Mouse (Mus musculus): ENCODE measurements at regions not wholly inside any gene's neighbourhood (a gene's known extent, or its start where the extent isn't known, plus 50 kb on each side); places are given as distances from the start of the nearest gene placed in this dataset.

DNA sequence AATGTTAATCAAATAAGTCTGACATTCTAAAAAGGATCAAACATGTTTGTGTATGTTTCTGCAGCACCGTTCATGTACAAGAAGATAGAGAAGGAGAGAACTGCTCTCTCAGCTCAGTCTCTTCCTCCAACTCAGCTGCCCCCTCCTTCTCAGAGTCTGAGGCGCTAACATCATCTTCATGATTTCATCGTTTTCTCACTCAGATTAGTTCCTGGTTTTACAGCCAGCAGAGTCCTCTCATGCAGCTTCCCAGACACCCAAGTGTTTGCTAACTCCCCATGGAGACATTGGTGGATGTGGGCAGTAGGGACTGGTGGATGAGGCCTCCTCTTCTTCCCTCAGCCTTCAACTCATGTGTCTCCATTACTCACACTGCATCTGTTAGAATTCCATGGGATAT lies 153.6 kb upstream of the Nrp1 start:
- no peak for ATAC-seq (ENCODE audit: low read depth)
- Histone ChIP-seq H3K9ac (ENCODE audit: low read depth, low read length) (no peak overlapping the region), H3K9me3 (ENCODE audit: control insufficient read depth, low read length) (no peaks in the 10 kb centered on the region), H3K27me3 (replicated peaks; ENCODE audit: control insufficient read depth, insufficient read depth, low read length) (no peaks in the 10 kb centered on the region), H3K4me1 (ENCODE audit: control insufficient read depth, insufficient read depth, low read length) (peaks cover 7% of the 10 kb centered on the region; the same call in 1 of the 2 replicates), H3K36me3 (ENCODE audit: control insufficient read depth, insufficient read depth, low read length) (no peaks in the 10 kb centered on the region), H3K4me3 (ENCODE audit: low read depth, low read length) (no peak overlapping the region), H3K27ac (replicated peaks; ENCODE audit: low read depth, low read length) (no peak overlapping the region), H3K4me2 (ENCODE audit: low read depth, low read length) (no peak overlapping the region)
- no peak for DNase-seq (ENCODE audit: low spot score)
- WGBS: 80% methylated on average over 3 of the region's 3 CpGs

DNA sequence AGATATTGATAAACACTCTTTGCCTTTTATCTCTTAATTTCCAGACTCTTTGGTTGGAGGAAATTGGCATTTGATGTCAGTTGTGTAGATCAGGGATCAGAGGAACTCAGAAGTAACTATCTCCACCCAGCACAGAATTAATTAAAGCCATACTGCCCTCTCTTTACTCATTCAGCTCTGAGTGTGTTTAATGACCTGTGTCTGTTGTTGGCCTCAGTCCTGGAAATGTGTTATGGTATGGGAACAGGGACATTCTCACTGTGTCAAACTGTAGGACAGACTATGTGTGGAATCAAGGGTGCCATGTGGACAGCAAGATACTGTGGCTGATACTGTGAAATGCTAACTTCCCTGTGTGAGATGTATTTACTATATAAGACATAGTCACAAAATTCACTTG lies 151.3 kb upstream of the Nrp1 start:
- Histone ChIP-seq H3K27me3 (replicated peaks; ENCODE audit: control insufficient read depth, insufficient read depth, low read length) (no peaks in the 10 kb centered on the region), H3K9me3 (ENCODE audit: control insufficient read depth, low read length) (no peaks in the 10 kb centered on the region), H3K4me2 (ENCODE audit: low read depth, low read length) (no peak overlapping the region), H3K36me3 (ENCODE audit: control insufficient read depth, insufficient read depth, low read length) (no peaks in the 10 kb centered on the region), H3K4me1 (ENCODE audit: control insufficient read depth, insufficient read depth, low read length) (no peaks in the 10 kb centered on the region), H3K4me3 (ENCODE audit: low read depth, low read length) (no peak overlapping the region), H3K9ac (ENCODE audit: low read depth, low read length) (no peak overlapping the region), H3K27ac (replicated peaks; ENCODE audit: low read depth, low read length) (no peak overlapping the region)
- DNase-seq (ENCODE audit: low spot score) (no peak), ATAC-seq (ENCODE audit: low read depth) (no peak)

DNA sequence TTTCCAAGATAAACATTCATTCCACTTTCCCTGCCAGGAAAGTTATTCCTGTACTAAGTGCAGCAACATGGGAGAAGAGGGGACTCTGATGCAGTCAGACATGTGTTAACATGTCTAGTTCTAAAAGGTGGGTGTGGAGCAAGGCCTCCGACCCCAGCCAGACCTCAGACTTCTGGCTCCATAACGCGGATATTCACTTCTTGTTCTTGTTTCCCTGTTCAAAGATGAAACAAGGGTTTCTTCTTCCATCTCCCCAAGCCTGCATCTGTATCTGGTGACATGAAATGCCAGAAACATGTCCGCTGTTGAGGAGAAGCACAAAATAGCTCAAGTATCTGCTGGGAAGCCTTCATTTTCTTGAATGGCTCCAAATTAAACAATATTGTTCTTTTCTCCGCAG lies 147.6 kb upstream of the Nrp1 start:
- Histone ChIP-seq H3K27me3 (replicated peaks; ENCODE audit: control insufficient read depth, insufficient read depth, low read length) (no peaks in the 10 kb centered on the region), H3K36me3 (ENCODE audit: control insufficient read depth, insufficient read depth, low read length) (no peaks in the 10 kb centered on the region), H3K4me3 (ENCODE audit: low read depth, low read length) (no peak overlapping the region), H3K4me2 (ENCODE audit: low read depth, low read length) (no peak overlapping the region), H3K4me1 (ENCODE audit: control insufficient read depth, insufficient read depth, low read length) (peaks cover 3% of the 10 kb centered on the region; the same call in 1 of the 2 replicates), H3K27ac (replicated peaks; ENCODE audit: low read depth, low read length) (no peak overlapping the region; the same call in 1 of the 2 replicates), H3K9me3 (ENCODE audit: control insufficient read depth, low read length) (no peaks in the 10 kb centered on the region), H3K9ac (ENCODE audit: low read depth, low read length) (no peak overlapping the region)
- ATAC-seq (ENCODE audit: low read depth) (no peak), DNase-seq (ENCODE audit: low spot score) (peak; percentile 54)
- WGBS: 55% methylated on average over 5 of the region's 5 CpGs

DNA sequence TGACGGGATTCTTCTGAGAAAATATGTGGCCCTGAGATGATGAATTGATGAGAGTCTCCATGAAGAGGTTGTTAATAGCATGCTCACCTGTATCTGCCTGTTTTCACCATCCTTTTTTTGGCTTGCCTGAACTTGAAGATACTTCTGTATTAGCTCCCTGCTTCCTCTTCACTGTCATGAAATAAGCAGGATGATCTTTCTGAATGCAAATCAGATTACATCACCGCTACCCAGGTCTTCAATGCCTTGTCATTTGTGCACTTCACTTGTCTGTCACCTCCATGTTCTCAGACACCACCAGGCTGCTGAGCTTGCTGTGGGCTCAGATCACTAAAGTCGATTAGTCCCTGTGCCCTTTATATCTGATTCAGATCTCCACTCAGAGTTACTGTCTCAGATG lies 146.2 kb upstream of the Nrp1 start:
- Histone ChIP-seq H3K4me2 (ENCODE audit: low read depth, low read length) (no peak overlapping the region), H3K4me1 (ENCODE audit: control insufficient read depth, insufficient read depth, low read length) (peaks cover 3% of the 10 kb centered on the region; the same call in 1 of the 2 replicates), H3K36me3 (ENCODE audit: control insufficient read depth, insufficient read depth, low read length) (no peaks in the 10 kb centered on the region), H3K27ac (replicated peaks; ENCODE audit: low read depth, low read length) (no peak overlapping the region), H3K27me3 (replicated peaks; ENCODE audit: control insufficient read depth, insufficient read depth, low read length) (no peaks in the 10 kb centered on the region), H3K9me3 (ENCODE audit: control insufficient read depth, low read length) (no peaks in the 10 kb centered on the region), H3K4me3 (ENCODE audit: low read depth, low read length) (no peak overlapping the region), H3K9ac (ENCODE audit: low read depth, low read length) (no peak overlapping the region)
- DNase-seq (ENCODE audit: low spot score): no peak
- ATAC-seq (ENCODE audit: low read depth): no peak
- 78% methylated on average over 3 of the region's 3 CpGs for WGBS

DNA sequence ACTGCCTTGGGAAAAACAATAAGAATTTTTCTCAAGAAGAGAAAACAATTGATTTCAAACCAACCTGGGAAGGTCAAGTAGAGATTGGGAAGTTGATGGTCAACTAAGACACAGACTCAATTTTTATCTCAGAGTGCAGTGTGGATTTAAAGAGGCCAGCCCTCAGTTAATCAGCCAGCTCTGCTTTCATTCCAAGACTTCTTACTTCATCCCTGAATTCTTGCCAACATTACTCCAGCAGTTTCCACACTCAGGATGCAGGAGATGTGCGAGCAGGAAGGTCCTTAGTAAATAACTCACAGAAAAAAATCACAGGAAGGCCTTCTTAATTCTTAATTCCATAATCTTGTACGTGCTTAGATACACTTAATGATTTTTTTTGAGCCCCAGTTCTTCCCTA lies 144.1 kb upstream of the Nrp1 start:
- Histone ChIP-seq H3K4me2 (ENCODE audit: low read depth, low read length) (no peak overlapping the region), H3K27ac (replicated peaks; ENCODE audit: low read depth, low read length) (no peak overlapping the region), H3K9me3 (ENCODE audit: control insufficient read depth, low read length) (no peaks in the 10 kb centered on the region), H3K4me3 (ENCODE audit: low read depth, low read length) (no peak overlapping the region), H3K9ac (ENCODE audit: low read depth, low read length) (no peak overlapping the region), H3K4me1 (ENCODE audit: control insufficient read depth, insufficient read depth, low read length) (peaks cover 3% of the 10 kb centered on the region; the same call in 1 of the 2 replicates), H3K36me3 (ENCODE audit: control insufficient read depth, insufficient read depth, low read length) (no peaks in the 10 kb centered on the region), H3K27me3 (replicated peaks; ENCODE audit: control insufficient read depth, insufficient read depth, low read length) (no peaks in the 10 kb centered on the region)
- ATAC-seq (ENCODE audit: low read depth): no peak
- DNase-seq (ENCODE audit: low spot score): peak; percentile 62
- 44% methylated on average over 2 of the region's 2 CpGs for WGBS

DNA sequence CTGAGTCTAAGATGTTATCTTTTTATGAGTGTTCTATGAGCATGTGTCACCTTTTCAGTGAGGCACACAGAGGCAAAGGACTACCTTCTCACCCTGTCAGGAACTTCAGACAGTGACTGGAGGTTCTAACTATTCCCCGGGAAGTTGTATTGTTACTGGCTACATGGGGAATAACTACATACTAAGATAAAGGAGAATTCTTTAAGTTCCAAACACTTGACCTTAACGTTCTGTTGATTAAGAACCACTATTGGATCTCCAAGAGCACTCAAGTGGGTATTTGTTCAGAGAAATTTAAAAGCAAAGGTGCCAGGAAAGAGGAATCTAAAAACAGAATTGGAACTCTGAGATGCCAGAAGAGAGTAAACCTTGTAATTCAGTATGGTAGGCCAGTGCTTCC lies 139.5 kb upstream of the Nrp1 start:
- ATAC-seq (ENCODE audit: low read depth): no peak
- no peaks in the 10 kb centered on the region for H3K27me3 ChIP-seq (replicated peaks; ENCODE audit: control insufficient read depth, insufficient read depth, low read length)
- no peak overlapping the region for H3K27ac ChIP-seq (replicated peaks; ENCODE audit: low read depth, low read length)

DNA sequence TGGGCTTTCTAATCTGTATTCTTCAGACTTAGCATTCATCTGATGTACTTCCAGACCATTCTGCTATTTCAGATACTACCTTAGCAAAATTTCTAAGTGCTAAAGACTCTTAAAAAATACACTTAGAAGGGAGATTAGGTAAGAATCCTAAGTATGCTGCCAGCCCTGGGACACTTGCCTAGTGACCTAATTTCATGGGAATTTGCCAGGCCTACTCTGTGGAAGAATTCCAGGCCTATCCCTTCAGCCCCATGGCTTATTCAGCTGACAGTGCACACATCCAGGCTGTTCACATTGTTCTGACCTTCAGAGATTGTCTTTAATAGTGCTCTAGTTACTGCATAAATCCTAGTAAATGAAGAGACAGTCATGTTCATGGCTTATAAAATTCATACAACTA lies 138.9 kb upstream of the Nrp1 start:
- ATAC-seq (ENCODE audit: low read depth) (no peak), DNase-seq (ENCODE audit: low spot score) (peak; percentile 52)
- no peak overlapping the region for H3K4me2 ChIP-seq (ENCODE audit: low read depth, low read length)
- no peak overlapping the region for H3K9ac ChIP-seq (ENCODE audit: low read depth, low read length)
- H3K27ac ChIP-seq (replicated peaks; ENCODE audit: low read depth, low read length): no peak overlapping the region
- H3K9me3 ChIP-seq (ENCODE audit: control insufficient read depth, low read length): no peaks in the 10 kb centered on the region
- H3K4me3 ChIP-seq (ENCODE audit: low read depth, low read length): no peak overlapping the region
- no peaks in the 10 kb centered on the region for H3K36me3 ChIP-seq (ENCODE audit: control insufficient read depth, insufficient read depth, low read length)
- peaks cover 6% of the 10 kb centered on the region for H3K4me1 ChIP-seq (ENCODE audit: control insufficient read depth, insufficient read depth, low read length)
- no peaks in the 10 kb centered on the region for H3K27me3 ChIP-seq (replicated peaks; ENCODE audit: control insufficient read depth, insufficient read depth, low read length)

More for the DNA sequence above, 139.5 kb upstream of the Nrp1 start:
- 80% methylated on average over 2 of the region's 2 CpGs for WGBS
- DNase-seq (ENCODE audit: low spot score): no peak
- no peaks in the 10 kb centered on the region for H3K9me3 ChIP-seq (ENCODE audit: control insufficient read depth, low read length)
- no peak overlapping the region for H3K4me3 ChIP-seq (ENCODE audit: low read depth, low read length)
- H3K9ac ChIP-seq (ENCODE audit: low read depth, low read length): no peak overlapping the region
- H3K4me1 ChIP-seq (ENCODE audit: control insufficient read depth, insufficient read depth, low read length): peaks cover 5% of the 10 kb centered on the region
- no peaks in the 10 kb centered on the region for H3K36me3 ChIP-seq (ENCODE audit: control insufficient read depth, insufficient read depth, low read length)
- H3K4me2 ChIP-seq (ENCODE audit: low read depth, low read length): no peak overlapping the region

DNA sequence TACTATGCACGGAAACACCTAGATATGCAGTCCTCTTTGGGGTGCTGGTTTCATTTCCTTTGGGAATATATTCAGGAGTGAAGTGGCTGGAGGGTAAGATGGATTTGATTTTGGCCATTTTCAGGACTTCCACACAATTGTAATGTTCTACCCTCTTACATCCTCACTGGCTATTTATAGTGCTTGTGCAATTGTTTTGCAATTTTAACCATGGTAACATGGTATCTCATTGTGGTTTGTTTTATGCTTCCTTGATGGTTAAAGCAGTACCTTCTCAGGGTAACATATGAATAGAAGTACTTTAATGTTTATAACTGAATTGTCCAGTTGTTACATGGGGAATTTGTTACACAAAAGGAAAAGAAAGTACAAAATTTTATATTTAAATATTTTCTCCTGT lies 135.3 kb upstream of the Nrp1 start:
- no peaks in the 10 kb centered on the region for H3K36me3 ChIP-seq (ENCODE audit: control insufficient read depth, insufficient read depth, low read length)
- DNase-seq (ENCODE audit: low spot score) (no peak), ATAC-seq (ENCODE audit: low read depth) (no peak)
- H3K9ac ChIP-seq (ENCODE audit: low read depth, low read length): no peak overlapping the region
- no peak overlapping the region for H3K4me3 ChIP-seq (ENCODE audit: low read depth, low read length)
- no peak overlapping the region for H3K27ac ChIP-seq (replicated peaks; ENCODE audit: low read depth, low read length)
- peaks cover 3% of the 10 kb centered on the region; the same call in 1 of the 2 replicates for H3K4me1 ChIP-seq (ENCODE audit: control insufficient read depth, insufficient read depth, low read length)
- WGBS: 81% methylated on average over 1 of the region's 1 CpGs
- H3K4me2 ChIP-seq (ENCODE audit: low read depth, low read length): no peak overlapping the region
- H3K9me3 ChIP-seq (ENCODE audit: control insufficient read depth, low read length): no peaks in the 10 kb centered on the region
- no peaks in the 10 kb centered on the region for H3K27me3 ChIP-seq (replicated peaks; ENCODE audit: control insufficient read depth, insufficient read depth, low read length)

DNA sequence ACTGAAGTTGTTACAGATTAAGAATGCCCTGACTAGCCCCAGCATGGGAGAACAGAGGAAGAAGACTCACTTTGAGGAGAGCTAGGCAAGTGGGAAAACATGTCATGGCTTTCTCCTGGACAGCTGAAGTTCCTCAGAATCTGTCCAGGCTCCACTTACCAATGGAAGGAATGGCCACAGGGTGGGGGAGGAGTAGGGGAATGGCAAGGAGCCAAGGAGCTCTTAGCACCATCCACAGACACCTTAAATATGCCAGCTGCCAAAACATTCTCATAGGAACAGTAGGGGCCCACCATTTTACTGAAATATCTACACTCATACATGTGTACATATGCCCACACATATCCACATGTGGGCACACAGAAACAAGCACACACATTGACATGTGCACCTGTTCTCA lies 134.9 kb upstream of the Nrp1 start:
- Histone ChIP-seq H3K9ac (ENCODE audit: low read depth, low read length) (no peak overlapping the region), H3K36me3 (ENCODE audit: control insufficient read depth, insufficient read depth, low read length) (no peaks in the 10 kb centered on the region), H3K9me3 (ENCODE audit: control insufficient read depth, low read length) (no peaks in the 10 kb centered on the region), H3K4me1 (ENCODE audit: control insufficient read depth, insufficient read depth, low read length) (peaks cover 3% of the 10 kb centered on the region; the same call in 1 of the 2 replicates), H3K4me3 (ENCODE audit: low read depth, low read length) (no peak overlapping the region), H3K27me3 (replicated peaks; ENCODE audit: control insufficient read depth, insufficient read depth, low read length) (no peaks in the 10 kb centered on the region), H3K27ac (replicated peaks; ENCODE audit: low read depth, low read length) (0 out of 2 replicates have a peak overlapping the region, but pooled peaks have one; percentile 22), H3K4me2 (ENCODE audit: low read depth, low read length) (no peak overlapping the region)
- DNase-seq (ENCODE audit: low spot score) (no peak), ATAC-seq (ENCODE audit: low read depth) (no peak)
